Mouse (Mus musculus) retina, postnatal 7 days (tissue): Measurements from ENCODE around the gene Scn5a.
A peak's percentile ranks its signal among the peaks of the same experiment; 100 is the strongest.

Experiments
- DNase-seq: peaks from one replicate; pipeline ENCODE4 v3.0.0-alpha.2; 2012; ENCODE audit warnings: low read depth, low spot score

Scn5a gene

GRCm38 (mm10) chr9:119504981-119505658 lies 73.7 kb downstream of the Scn5a start:
- no peak for DNase-seq

GRCm38 (mm10) chr9:119503613-119504012 lies 75.2 kb downstream of the Scn5a start:
- no peak for DNase-seq

- DNase-seq, result no peak
Observed at GRCm38 (mm10) chr9:119498885-119499284, 79.9 kb downstream of the Scn5a start.

- DNase-seq, result no peak
Observed at GRCm38 (mm10) chr9:119498247-119498607, 80.6 kb downstream of the Scn5a start.

- no peak for DNase-seq
Observed at GRCm38 (mm10) chr9:119497546-119498246, 81.1 kb downstream of the Scn5a start.

GRCm38 (mm10) chr9:119496960-119497359 lies 81.9 kb downstream of the Scn5a start:
- no peak for DNase-seq

GRCm38 (mm10) chr9:119496354-119496753 lies 82.5 kb downstream of the Scn5a start:
- DNase-seq, result no peak

GRCm38 (mm10) chr9:119484868-119485267 lies 93.9 kb downstream of the Scn5a start:
- no peak for DNase-seq

- no peak for DNase-seq
Observed at GRCm38 (mm10) chr9:119484420-119484819, 94.4 kb downstream of the Scn5a start.

- no peak for DNase-seq
Observed at GRCm38 (mm10) chr9:119483554-119484353, 95.1 kb downstream of the Scn5a start.

- no peak for DNase-seq
Observed at GRCm38 (mm10) chr9:119481612-119482011, 97.2 kb downstream of the Scn5a start.

- no peak for DNase-seq
Observed at GRCm38 (mm10) chr9:119479297-119479696, 99.5 kb downstream of the Scn5a start.

- no peak for DNase-seq
Observed at GRCm38 (mm10) chr9:119478345-119478744, 100.5 kb downstream of the Scn5a start.

GRCm38 (mm10) chr9:119477754-119478153 lies 101.1 kb downstream of the Scn5a start:
- no peak for DNase-seq

- DNase-seq, result no peak
Observed at GRCm38 (mm10) chr9:119474717-119475611, 103.9 kb downstream of the Scn5a start.

GRCm38 (mm10) chr9:119473608-119474164 lies 105.1 kb downstream of the Scn5a start:
- DNase-seq, result no peak

GRCm38 (mm10) chr9:119473011-119473410 lies 105.8 kb downstream of the Scn5a start:
- no peak for DNase-seq

- no peak for DNase-seq
Observed at GRCm38 (mm10) chr9:119472412-119472918, 106.4 kb downstream of the Scn5a start.

GRCm38 (mm10) chr9:119469691-119470353 lies 109.0 kb downstream of the Scn5a start:
- no peak for DNase-seq

- peak; percentile 45 for DNase-seq
Observed at GRCm38 (mm10) chr9:119465595-119465994, 113.2 kb downstream of the Scn5a start.
